Mouse (Mus musculus): ENCODE measurements at regions not wholly inside any gene's neighbourhood (a gene's known extent, or its start where the extent isn't known, plus 50 kb on each side); places are given as distances from the start of the nearest gene placed in this dataset.

DNA sequence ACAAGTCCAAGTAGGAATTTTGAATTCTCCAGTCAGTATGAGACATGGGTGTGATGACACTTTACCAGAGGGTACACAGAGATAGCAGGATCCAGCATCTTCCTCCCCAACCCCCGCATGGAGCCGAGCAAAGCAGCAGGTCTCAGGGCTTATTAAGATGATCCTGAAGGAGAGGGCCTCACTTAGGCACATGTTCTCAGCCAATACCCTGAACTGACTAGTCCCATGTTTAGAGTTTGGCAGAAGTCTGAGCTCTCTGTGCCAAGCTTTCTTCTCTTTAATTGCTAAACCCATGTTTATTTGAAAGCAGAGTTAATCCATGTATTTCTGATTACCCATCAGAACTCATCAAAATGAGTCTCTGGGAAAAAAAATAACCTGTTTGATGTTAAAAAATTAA, 402.0 kb downstream of the Atp6ap1l start:
- Histone ChIP-seq H3K27me3 (ENCODE audit: control insufficient read depth, insufficient read depth, low read length) (no peaks in the 10 kb centered on the region), H3K36me3 (ENCODE audit: control insufficient read depth, insufficient read depth, low read length) (no peaks in the 10 kb centered on the region), H3K4me2 (no peak overlapping the region), H3K4me3 (ENCODE audit: low read depth, low read length) (no peak overlapping the region), H3K9ac (ENCODE audit: low read length) (no peak overlapping the region), H3K27ac (ENCODE audit: low read depth, low read length) (no peak overlapping the region), H3K9me3 (ENCODE audit: control insufficient read depth, low read length) (no peaks in the 10 kb centered on the region), H3K4me1 (ENCODE audit: control insufficient read depth, insufficient read depth, low read length) (no peaks in the 10 kb centered on the region)
- DNase-seq (ENCODE audit: low spot score, missing footprints) (no peak), ATAC-seq (ENCODE audit: low FRiP score) (no peak)
- 85% methylated on average over 2 of the region's 2 CpGs for WGBS

DNA sequence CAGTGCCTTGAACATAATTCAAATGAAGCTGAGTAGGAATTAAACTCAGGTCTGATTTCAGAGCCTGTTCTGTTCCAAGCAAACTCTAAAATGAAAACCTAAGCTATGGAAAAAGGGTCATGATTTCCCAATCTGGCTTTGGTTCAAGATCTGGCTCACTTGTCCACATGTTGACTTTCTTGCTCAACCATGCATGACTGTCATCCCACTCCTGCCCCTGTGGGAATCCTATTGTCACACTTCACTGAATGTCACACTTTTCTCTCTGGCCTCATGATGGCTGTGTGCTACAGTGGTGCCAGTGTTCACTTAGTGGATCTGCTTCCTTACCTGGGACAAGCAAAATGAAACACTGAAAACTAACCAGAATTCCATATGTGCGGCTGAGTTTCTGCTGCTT, 403.0 kb downstream of the Atp6ap1l start:
- no peak overlapping the region for H3K4me3 ChIP-seq (ENCODE audit: low read depth, low read length)
- no peak overlapping the region for H3K9ac ChIP-seq (ENCODE audit: low read length)
- no peaks in the 10 kb centered on the region for H3K36me3 ChIP-seq (ENCODE audit: control insufficient read depth, insufficient read depth, low read length)
- H3K4me2 ChIP-seq = no peak overlapping the region
- no peak overlapping the region for H3K27ac ChIP-seq (ENCODE audit: low read depth, low read length)
- WGBS = 86% methylated on average over 1 of the region's 1 CpGs
- no peaks in the 10 kb centered on the region for H3K4me1 ChIP-seq (ENCODE audit: control insufficient read depth, insufficient read depth, low read length)
- ATAC-seq (ENCODE audit: low FRiP score) (no peak), DNase-seq (ENCODE audit: low spot score, missing footprints) (no peak)
- H3K27me3 ChIP-seq (ENCODE audit: control insufficient read depth, insufficient read depth, low read length) = no peaks in the 10 kb centered on the region
- H3K9me3 ChIP-seq (ENCODE audit: control insufficient read depth, low read length) = no peaks in the 10 kb centered on the region

DNA sequence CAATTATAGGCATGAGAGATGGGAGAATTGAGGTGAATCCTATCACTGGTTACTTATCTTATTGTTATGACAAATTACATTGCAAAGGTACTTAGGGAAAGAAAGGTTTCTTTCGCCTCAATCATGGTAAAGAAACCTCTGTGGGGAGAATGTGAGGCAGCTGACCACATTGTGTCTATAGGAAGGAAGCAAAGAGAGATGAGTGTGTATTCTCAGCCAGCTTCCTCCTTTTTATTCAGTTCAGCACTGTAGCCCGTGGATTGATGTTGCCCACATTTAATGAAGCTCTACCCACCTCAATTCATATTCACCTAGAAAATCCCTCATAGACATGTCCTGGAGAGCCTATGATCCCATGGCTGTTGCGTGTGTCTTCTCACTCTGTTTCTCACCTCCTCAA, 406.2 kb downstream of the Atp6ap1l start:
- ATAC-seq (ENCODE audit: low FRiP score) (no peak), DNase-seq (ENCODE audit: low spot score, missing footprints) (no peak)
- H3K4me2 ChIP-seq = no peak overlapping the region
- no peak overlapping the region for H3K9ac ChIP-seq (ENCODE audit: low read length)
- no peak overlapping the region for H3K4me3 ChIP-seq (ENCODE audit: low read depth, low read length)
- H3K27me3 ChIP-seq (ENCODE audit: control insufficient read depth, insufficient read depth, low read length) = no peaks in the 10 kb centered on the region
- H3K27ac ChIP-seq (ENCODE audit: low read depth, low read length) = no peak overlapping the region
- 90% methylated on average over 3 of the region's 3 CpGs for WGBS
- no peaks in the 10 kb centered on the region for H3K9me3 ChIP-seq (ENCODE audit: control insufficient read depth, low read length)
- no peaks in the 10 kb centered on the region for H3K4me1 ChIP-seq (ENCODE audit: control insufficient read depth, insufficient read depth, low read length)
- no peaks in the 10 kb centered on the region for H3K36me3 ChIP-seq (ENCODE audit: control insufficient read depth, insufficient read depth, low read length)

GRCm38 (mm10) chr13:90497573-90497972, 407.6 kb downstream of the Atp6ap1l start:
- Histone ChIP-seq H3K27ac (ENCODE audit: low read depth, low read length) (no peak overlapping the region), H3K36me3 (ENCODE audit: control insufficient read depth, insufficient read depth, low read length) (no peaks in the 10 kb centered on the region), H3K27me3 (ENCODE audit: control insufficient read depth, insufficient read depth, low read length) (no peaks in the 10 kb centered on the region), H3K4me2 (no peak overlapping the region), H3K9ac (ENCODE audit: low read length) (no peak overlapping the region), H3K4me1 (ENCODE audit: control insufficient read depth, insufficient read depth, low read length) (no peaks in the 10 kb centered on the region), H3K9me3 (ENCODE audit: control insufficient read depth, low read length) (no peaks in the 10 kb centered on the region), H3K4me3 (ENCODE audit: low read depth, low read length) (no peak overlapping the region)
- WGBS = 72% methylated on average over 2 of the region's 2 CpGs
- DNase-seq (ENCODE audit: low spot score, missing footprints) (no peak), ATAC-seq (ENCODE audit: low FRiP score) (no peak)

DNA sequence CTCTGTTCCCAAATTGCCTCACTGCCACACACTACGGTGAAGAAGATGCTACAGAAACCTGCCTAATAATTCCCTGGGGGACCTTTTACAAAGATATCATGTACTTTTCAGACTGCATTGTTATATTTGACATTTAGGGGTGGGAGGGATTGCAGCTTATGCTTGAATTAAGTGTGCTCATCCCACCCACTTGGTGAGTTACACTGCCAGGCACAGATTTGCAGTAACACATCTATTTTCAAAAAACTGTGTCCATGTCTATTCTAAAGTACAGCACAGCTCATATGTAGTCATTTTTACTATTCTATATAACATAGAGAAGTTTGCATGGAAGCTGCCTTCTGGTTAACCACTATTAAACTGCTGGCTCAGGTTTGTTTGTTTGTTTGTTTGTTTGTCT, 404.3 kb upstream of the Xrcc4 start:
- H3K4me2 ChIP-seq = no peak overlapping the region
- H3K27me3 ChIP-seq (ENCODE audit: control insufficient read depth, insufficient read depth, low read length) = no peaks in the 10 kb centered on the region
- H3K9me3 ChIP-seq (ENCODE audit: control insufficient read depth, low read length) = no peaks in the 10 kb centered on the region
- no peak overlapping the region for H3K27ac ChIP-seq (ENCODE audit: low read depth, low read length)
- no peak overlapping the region for H3K9ac ChIP-seq (ENCODE audit: low read length)
- ATAC-seq (ENCODE audit: low FRiP score) (no peak), DNase-seq (ENCODE audit: low spot score, missing footprints) (no peak)
- no peaks in the 10 kb centered on the region for H3K36me3 ChIP-seq (ENCODE audit: control insufficient read depth, insufficient read depth, low read length)
- no peaks in the 10 kb centered on the region for H3K4me1 ChIP-seq (ENCODE audit: control insufficient read depth, insufficient read depth, low read length)
- 67% methylated on average over 1 of the region's 1 CpGs for WGBS
- no peak overlapping the region for H3K4me3 ChIP-seq (ENCODE audit: low read depth, low read length)

DNA sequence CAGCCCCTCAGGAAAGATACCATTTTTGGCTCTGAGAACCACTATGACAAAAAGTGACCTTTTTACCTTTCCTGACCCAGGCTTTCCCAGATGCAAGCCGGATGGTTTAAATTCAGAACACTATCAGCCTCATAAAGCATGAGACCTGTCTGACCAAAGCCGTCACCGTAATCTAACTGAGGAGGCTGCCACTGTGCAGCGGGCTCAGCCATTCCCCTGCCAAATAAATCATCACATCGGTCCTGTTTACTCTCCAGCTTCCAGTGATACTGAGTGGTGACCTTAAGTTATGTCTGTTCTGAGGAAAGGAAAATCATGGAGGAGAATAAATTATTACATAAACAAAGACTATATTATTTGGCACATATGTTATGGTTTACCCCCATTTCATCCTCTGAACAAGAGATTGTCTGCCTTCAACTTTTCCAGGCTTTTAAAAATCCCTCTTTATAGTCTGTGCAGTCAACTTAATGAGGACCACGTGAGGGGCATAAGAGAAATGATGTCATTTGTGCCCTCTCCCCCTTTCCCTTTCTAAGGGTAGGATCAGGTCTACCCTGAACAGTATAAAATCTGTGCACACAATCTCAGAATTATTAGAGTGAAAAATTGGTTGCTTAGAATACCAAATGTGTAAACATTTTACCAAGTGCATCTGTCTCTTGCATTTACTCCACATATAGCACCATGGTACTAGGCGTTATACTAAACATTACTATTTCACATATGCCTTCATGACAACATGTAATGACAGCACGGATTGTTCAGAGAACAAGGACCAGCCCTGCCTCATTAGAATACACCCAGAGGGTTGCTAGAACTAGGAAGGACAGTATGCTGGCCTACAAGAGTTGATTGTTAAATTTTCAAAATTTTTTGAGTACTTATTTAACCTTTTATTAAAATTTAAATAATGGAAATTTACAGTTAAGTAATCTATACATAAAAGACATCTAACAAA, 401.9 kb upstream of the Xrcc4 start:
- H3K27me3 ChIP-seq (ENCODE audit: control insufficient read depth, insufficient read depth, low read length) = no peaks in the 10 kb centered on the region

DNA sequence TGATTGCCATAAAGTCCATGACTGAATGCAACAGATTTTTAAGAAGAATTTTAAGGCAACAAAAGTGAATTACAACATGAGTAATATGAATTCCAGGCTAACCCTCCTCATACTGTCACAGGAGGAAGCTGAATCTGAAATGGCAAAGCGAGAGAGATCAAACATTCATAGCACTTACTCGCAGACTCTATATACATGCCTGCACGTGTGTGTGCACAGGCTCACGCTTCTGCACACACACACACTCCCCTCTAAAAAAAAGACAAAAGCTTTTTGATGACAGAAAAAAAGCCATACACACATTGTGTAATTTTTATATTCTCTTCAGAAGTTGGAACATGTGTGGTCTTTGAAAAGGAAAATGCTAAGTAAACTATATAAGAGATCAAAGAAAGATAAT, 391.1 kb upstream of the Xrcc4 start:
- Histone ChIP-seq H3K27ac (ENCODE audit: low read depth, low read length) (no peak overlapping the region), H3K36me3 (ENCODE audit: control insufficient read depth, insufficient read depth, low read length) (no peaks in the 10 kb centered on the region), H3K4me2 (no peak overlapping the region), H3K4me3 (ENCODE audit: low read depth, low read length) (no peak overlapping the region), H3K9me3 (ENCODE audit: control insufficient read depth, low read length) (no peaks in the 10 kb centered on the region), H3K9ac (ENCODE audit: low read length) (no peak overlapping the region), H3K4me1 (ENCODE audit: control insufficient read depth, insufficient read depth, low read length) (no peaks in the 10 kb centered on the region), H3K27me3 (ENCODE audit: control insufficient read depth, insufficient read depth, low read length) (no peaks in the 10 kb centered on the region)
- WGBS = 89% methylated on average over 4 of the region's 4 CpGs
- ATAC-seq (ENCODE audit: low FRiP score) (no peak), DNase-seq (ENCODE audit: low spot score, missing footprints) (no peak)

More for the DNA sequence above, 401.9 kb upstream of the Xrcc4 start:
- H3K4me3 ChIP-seq (ENCODE audit: low read depth, low read length) = no peak overlapping the region
- WGBS = 75% methylated on average over 8 of the region's 8 CpGs
- H3K9me3 ChIP-seq (ENCODE audit: control insufficient read depth, low read length) = no peaks in the 10 kb centered on the region
- no peak overlapping the region for H3K4me2 ChIP-seq
- ATAC-seq (ENCODE audit: low FRiP score) = no peak
- no peak for DNase-seq (ENCODE audit: low spot score, missing footprints)
- no peak overlapping the region for H3K27ac ChIP-seq (ENCODE audit: low read depth, low read length)
- no peaks in the 10 kb centered on the region for H3K36me3 ChIP-seq (ENCODE audit: control insufficient read depth, insufficient read depth, low read length)
- no peak overlapping the region for H3K9ac ChIP-seq (ENCODE audit: low read length)
- no peaks in the 10 kb centered on the region for H3K4me1 ChIP-seq (ENCODE audit: control insufficient read depth, insufficient read depth, low read length)

DNA sequence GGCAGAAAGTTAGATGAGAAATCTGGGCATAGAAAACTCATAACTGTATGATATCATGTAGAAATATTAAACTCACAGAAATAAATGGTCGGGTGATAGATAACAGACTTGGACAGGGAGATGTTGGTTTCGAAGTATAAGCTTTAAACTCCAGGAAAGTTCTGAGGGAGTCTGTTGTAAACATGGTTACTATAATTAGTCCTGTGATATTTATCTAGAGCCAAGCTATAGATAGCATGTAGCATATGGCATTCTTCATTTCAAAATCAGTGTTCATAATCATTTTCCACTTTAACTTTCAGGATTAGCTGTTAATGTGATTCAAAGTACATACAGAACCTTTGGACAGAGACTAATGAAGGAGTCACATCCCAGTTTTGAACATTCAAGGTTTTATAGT, 387.5 kb upstream of the Xrcc4 start:
- Histone ChIP-seq H3K9me3 (ENCODE audit: control insufficient read depth, low read length) (no peaks in the 10 kb centered on the region), H3K27me3 (ENCODE audit: control insufficient read depth, insufficient read depth, low read length) (no peaks in the 10 kb centered on the region), H3K9ac (ENCODE audit: low read length) (no peak overlapping the region), H3K4me3 (ENCODE audit: low read depth, low read length) (no peak overlapping the region), H3K36me3 (ENCODE audit: control insufficient read depth, insufficient read depth, low read length) (no peaks in the 10 kb centered on the region), H3K27ac (ENCODE audit: low read depth, low read length) (no peak overlapping the region), H3K4me2 (no peak overlapping the region), H3K4me1 (ENCODE audit: control insufficient read depth, insufficient read depth, low read length) (no peaks in the 10 kb centered on the region)
- 87% methylated on average over 2 of the region's 2 CpGs for WGBS
- no peak for ATAC-seq (ENCODE audit: low FRiP score)
- no peak for DNase-seq (ENCODE audit: low spot score, missing footprints)

DNA sequence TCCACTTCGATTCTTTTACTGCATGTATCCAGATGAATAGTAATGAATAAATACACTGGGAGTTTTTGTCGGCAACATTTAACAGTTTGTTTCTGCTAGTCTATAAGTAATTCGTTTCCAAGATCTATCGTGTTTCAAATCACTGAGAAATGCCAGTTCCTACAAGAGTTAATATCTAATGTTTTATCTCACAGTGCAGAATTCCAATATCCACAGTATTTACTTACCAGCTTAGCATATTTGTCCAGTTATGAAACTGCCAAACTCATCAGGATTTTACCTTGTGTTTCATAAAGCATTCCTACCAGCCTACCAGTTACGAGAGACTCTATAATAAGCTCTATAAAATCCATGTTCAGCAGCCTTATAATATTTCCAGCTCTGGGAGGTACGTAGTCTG, 385.1 kb upstream of the Xrcc4 start:
- Histone ChIP-seq H3K9me3 (ENCODE audit: control insufficient read depth, low read length) (no peaks in the 10 kb centered on the region), H3K36me3 (ENCODE audit: control insufficient read depth, insufficient read depth, low read length) (no peaks in the 10 kb centered on the region), H3K9ac (ENCODE audit: low read length) (no peak overlapping the region), H3K27me3 (ENCODE audit: control insufficient read depth, insufficient read depth, low read length) (no peaks in the 10 kb centered on the region), H3K27ac (ENCODE audit: low read depth, low read length) (no peak overlapping the region), H3K4me3 (ENCODE audit: low read depth, low read length) (no peak overlapping the region), H3K4me2 (no peak overlapping the region), H3K4me1 (ENCODE audit: control insufficient read depth, insufficient read depth, low read length) (no peaks in the 10 kb centered on the region)
- WGBS = 88% methylated on average over 6 of the region's 6 CpGs
- no peak for ATAC-seq (ENCODE audit: low FRiP score)
- no peak for DNase-seq (ENCODE audit: low spot score, missing footprints)

All from midbrain, embryonic 11.5 days (tissue).